Mouse (Mus musculus): ENCODE data around the gene Chaf1b. TPM values are rescaled to one million over a fixed set of nuclear protein-coding genes. Genes with fewer than 3 reads are reported as not detected.

Gene Chaf1b
- polyA plus RNA-seq (2012; rRNA removed) = 0.74 and 0.96 TPM in 2 replicates

GRCm38 (mm10) chr16:93883423-93884085 lies at the start of gene Chaf1b:
Chaf1b (plus strand) TSS chr16:93883901.
- no peak for TF ChIP-seq CTCF (IDR thresholded peaks at IDR 0.05; ENCODE audit: extremely low read depth, insufficient read depth, low read length)
- no peak for TF ChIP-seq POLR2A (IDR thresholded peaks at IDR 0.05; ENCODE audit: extremely low read depth, insufficient read depth, low read length)
- Histone ChIP-seq H3K4me1 (ENCODE audit: control insufficient read depth, insufficient read depth, low read length) (no peaks in the 10 kb centered on the region), H3K27ac (ENCODE audit: insufficient read depth, low read length) (no peak within 1 kb of the TSS), H3K4me3 (ENCODE audit: insufficient read depth, low read length) (peak within 1 kb of the TSS; percentile 46)

- TF ChIP-seq CTCF (IDR thresholded peaks at IDR 0.05; ENCODE audit: extremely low read depth, insufficient read depth, low read length) (no peak), POLR2A (IDR thresholded peaks at IDR 0.05; ENCODE audit: extremely low read depth, insufficient read depth, low read length) (no peak)
- Histone ChIP-seq H3K4me1 (ENCODE audit: control insufficient read depth, insufficient read depth, low read length) (no peaks in the 10 kb centered on the region), H3K27ac (ENCODE audit: insufficient read depth, low read length) (no peak overlapping the region), H3K4me3 (ENCODE audit: insufficient read depth, low read length) (no peak overlapping the region)
Measured at GRCm38 (mm10) chr16:93834076-93834475, 49.6 kb upstream of the Chaf1b start.

- TF ChIP-seq POLR2A (IDR thresholded peaks at IDR 0.05; ENCODE audit: extremely low read depth, insufficient read depth, low read length) (no peak), CTCF (IDR thresholded peaks at IDR 0.05; ENCODE audit: extremely low read depth, insufficient read depth, low read length) (no peak)
- no peak overlapping the region for H3K4me3 ChIP-seq (ENCODE audit: insufficient read depth, low read length)
- no peak overlapping the region for H3K27ac ChIP-seq (ENCODE audit: insufficient read depth, low read length)
- no peaks in the 10 kb centered on the region for H3K4me1 ChIP-seq (ENCODE audit: control insufficient read depth, insufficient read depth, low read length)
Measured at GRCm38 (mm10) chr16:93839049-93839448, 44.7 kb upstream of the Chaf1b start.

GRCm38 (mm10) chr16:93850527-93850926 lies 33.2 kb upstream of the Chaf1b start:
- H3K4me1 ChIP-seq (ENCODE audit: control insufficient read depth, insufficient read depth, low read length) = no peaks in the 10 kb centered on the region
- H3K27ac ChIP-seq (ENCODE audit: insufficient read depth, low read length) = no peak overlapping the region
- H3K4me3 ChIP-seq (ENCODE audit: insufficient read depth, low read length) = no peak overlapping the region
- TF ChIP-seq POLR2A (IDR thresholded peaks at IDR 0.05; ENCODE audit: extremely low read depth, insufficient read depth, low read length) = no peak
- TF ChIP-seq CTCF (IDR thresholded peaks at IDR 0.05; ENCODE audit: extremely low read depth, insufficient read depth, low read length) = no peak

GRCm38 (mm10) chr16:93859967-93860366 lies 23.7 kb upstream of the Chaf1b start:
- H3K4me1 ChIP-seq (ENCODE audit: control insufficient read depth, insufficient read depth, low read length) = no peaks in the 10 kb centered on the region
- no peak overlapping the region for H3K27ac ChIP-seq (ENCODE audit: insufficient read depth, low read length)
- no peak overlapping the region for H3K4me3 ChIP-seq (ENCODE audit: insufficient read depth, low read length)
- TF ChIP-seq POLR2A (IDR thresholded peaks at IDR 0.05; ENCODE audit: extremely low read depth, insufficient read depth, low read length) = no peak

- H3K27ac ChIP-seq (ENCODE audit: insufficient read depth, low read length) = no peak overlapping the region
- H3K4me3 ChIP-seq (ENCODE audit: insufficient read depth, low read length) = no peak overlapping the region
- no peak for TF ChIP-seq CTCF (IDR thresholded peaks at IDR 0.05; ENCODE audit: extremely low read depth, insufficient read depth, low read length)
- no peak for TF ChIP-seq POLR2A (IDR thresholded peaks at IDR 0.05; ENCODE audit: extremely low read depth, insufficient read depth, low read length)
- no peaks in the 10 kb centered on the region for H3K4me1 ChIP-seq (ENCODE audit: control insufficient read depth, insufficient read depth, low read length)
Measured at GRCm38 (mm10) chr16:93860686-93861085, 23.0 kb upstream of the Chaf1b start.

GRCm38 (mm10) chr16:93874841-93875240 lies 8.9 kb upstream of the Chaf1b start:
- H3K4me3 ChIP-seq (ENCODE audit: insufficient read depth, low read length) = no peak overlapping the region
- no peak for TF ChIP-seq POLR2A (IDR thresholded peaks at IDR 0.05; ENCODE audit: extremely low read depth, insufficient read depth, low read length)
- TF ChIP-seq CTCF (IDR thresholded peaks at IDR 0.05; ENCODE audit: extremely low read depth, insufficient read depth, low read length) = no peak
- no peak overlapping the region for H3K27ac ChIP-seq (ENCODE audit: insufficient read depth, low read length)
- no peaks in the 10 kb centered on the region for H3K4me1 ChIP-seq (ENCODE audit: control insufficient read depth, insufficient read depth, low read length)

- TF ChIP-seq POLR2A (IDR thresholded peaks at IDR 0.05; ENCODE audit: extremely low read depth, insufficient read depth, low read length) (no peak), CTCF (IDR thresholded peaks at IDR 0.05; ENCODE audit: extremely low read depth, insufficient read depth, low read length) (no peak)
- Histone ChIP-seq H3K4me3 (ENCODE audit: insufficient read depth, low read length) (no peak overlapping the region), H3K27ac (ENCODE audit: insufficient read depth, low read length) (no peak overlapping the region), H3K4me1 (ENCODE audit: control insufficient read depth, insufficient read depth, low read length) (no peaks in the 10 kb centered on the region)
Measured at GRCm38 (mm10) chr16:93877612-93878380, 5.9 kb upstream of the Chaf1b start.

- Histone ChIP-seq H3K4me1 (ENCODE audit: control insufficient read depth, insufficient read depth, low read length) (no peaks in the 10 kb centered on the region), H3K4me3 (ENCODE audit: insufficient read depth, low read length) (peak overlapping the region; percentile 46), H3K27ac (ENCODE audit: insufficient read depth, low read length) (no peak overlapping the region)
- TF ChIP-seq CTCF (IDR thresholded peaks at IDR 0.05; ENCODE audit: extremely low read depth, insufficient read depth, low read length) (no peak), POLR2A (IDR thresholded peaks at IDR 0.05; ENCODE audit: extremely low read depth, insufficient read depth, low read length) (no peak)
Measured at GRCm38 (mm10) chr16:93884086-93884721, 503 bp downstream of the Chaf1b start.

Measured in cortical plate, adult 2 months (tissue).